Mouse (Mus musculus) v-Abl transformed pro-B cells (cell line): ENCODE results near the gene Eif1b.
"Not testable (repeated sequence)": the region's sequence is repeated elsewhere in the genome, so short reads cannot be mapped to it uniquely, and the experiment has no call there.

Source experiments
- in situ Hi-C, 2 experiments: fragments of 400-800 bp; cut with MboI; formaldehyde crosslinking; loops; one replicate each; pipeline ENCODE4 v1.15.1; 2025; ENCODE audit not compliant: unreplicated experiment in 2 of 2

The Eif1b gene

GRCm38 (mm10) chr9:120518946-120519345 is 26.9 kb downstream of the Eif1b start:
- in situ Hi-C loops = loop anchor here in 1 of 2 experiments (25.0 kb wide), 1 partner anchor 1068 kb away; no protein-coding TSS in a partner anchor

GRCm38 (mm10) chr9:120519469-120520125 is 27.6 kb downstream of the Eif1b start:
- in situ Hi-C loops = loop anchor here in 1 of 2 experiments (25.0 kb wide), 1 partner anchor 1068 kb away; no protein-coding TSS in a partner anchor

DNA sequence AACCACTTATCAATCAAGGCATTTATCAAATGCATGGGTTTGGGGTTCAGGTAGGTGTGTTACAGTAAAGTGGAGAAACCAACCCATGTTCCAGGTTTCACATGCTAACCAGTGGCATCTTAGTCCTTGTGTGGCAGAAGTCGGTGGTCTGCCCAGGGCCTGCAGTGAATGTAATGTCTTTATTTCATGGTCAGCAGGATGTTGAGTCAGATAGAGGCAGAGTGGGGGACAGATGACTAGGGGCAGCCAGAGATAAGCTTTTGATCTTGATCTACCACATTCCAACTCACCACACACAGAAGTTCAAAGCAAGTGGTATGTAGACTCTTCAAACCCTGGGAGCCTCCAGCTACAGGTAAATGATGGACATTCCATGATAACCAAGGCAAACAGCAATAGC is 29.1 kb downstream of the Eif1b start:
- in situ Hi-C loops = loop anchor here in 1 of 2 experiments (25.0 kb wide), 1 partner anchor 1066 kb away; no protein-coding TSS in a partner anchor

DNA sequence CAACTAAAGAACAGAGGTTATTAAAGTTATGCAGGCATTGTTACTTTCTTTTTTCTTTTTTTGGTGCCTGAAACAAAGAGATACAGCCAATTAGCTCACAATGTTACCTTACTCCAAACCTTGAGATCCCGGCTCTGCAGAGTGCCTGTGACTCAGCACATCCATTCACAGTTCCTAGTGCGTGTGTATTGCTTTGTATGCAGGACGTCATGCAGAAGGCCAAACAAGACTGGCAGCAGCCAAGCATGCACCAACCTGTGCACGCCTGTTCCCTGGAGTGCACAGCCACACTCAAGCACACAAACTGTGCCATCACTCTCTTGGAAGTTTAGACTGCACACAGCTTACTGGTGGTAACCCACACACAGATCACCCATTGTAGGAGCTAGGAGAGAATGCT is 35.2 kb downstream of the Eif1b start:
- in situ Hi-C loops = no loop called here

- in situ Hi-C loops = no loop called here
Observed at GRCm38 (mm10) chr9:120527919-120528318, 35.9 kb downstream of the Eif1b start.

GRCm38 (mm10) chr9:120528815-120529510 is 36.9 kb downstream of the Eif1b start:
- in situ Hi-C loops = no loop called here

- in situ Hi-C loops = no loop called here
Observed at GRCm38 (mm10) chr9:120530471-120530870, 38.4 kb downstream of the Eif1b start.

- in situ Hi-C loops = no loop called here
Observed at GRCm38 (mm10) chr9:120532062-120532461, 40.0 kb downstream of the Eif1b start.

- in situ Hi-C loops = no loop called here
Observed at GRCm38 (mm10) chr9:120532691-120533090, 40.7 kb downstream of the Eif1b start.

GRCm38 (mm10) chr9:120533446-120533950 is 41.5 kb downstream of the Eif1b start:
- in situ Hi-C loops = not testable (repeated sequence)

GRCm38 (mm10) chr9:120539662-120540251 is 47.7 kb downstream of the Eif1b start, which contains the start of gene Entpd3:
Gene Entpd3, plus strand, starts transcription at chr9:120539818.
- in situ Hi-C loops = no loop called here

GRCm38 (mm10) chr9:120541411-120541810 is 49.4 kb downstream of the Eif1b start:
- in situ Hi-C loops = no loop called here

- in situ Hi-C loops = no loop called here
Observed at GRCm38 (mm10) chr9:120542241-120542640, 50.2 kb downstream of the Eif1b start.
